Mouse (Mus musculus): ENCODE measurements around the gene Tmem44. TPM values are rescaled to one million over a fixed set of nuclear protein-coding genes. Genes with fewer than 3 reads are reported as not detected.

The Tmem44 gene
- total RNA-seq, 2 experiments from 2014 or later: 0.42 TPM; not detected in 1

DNA sequence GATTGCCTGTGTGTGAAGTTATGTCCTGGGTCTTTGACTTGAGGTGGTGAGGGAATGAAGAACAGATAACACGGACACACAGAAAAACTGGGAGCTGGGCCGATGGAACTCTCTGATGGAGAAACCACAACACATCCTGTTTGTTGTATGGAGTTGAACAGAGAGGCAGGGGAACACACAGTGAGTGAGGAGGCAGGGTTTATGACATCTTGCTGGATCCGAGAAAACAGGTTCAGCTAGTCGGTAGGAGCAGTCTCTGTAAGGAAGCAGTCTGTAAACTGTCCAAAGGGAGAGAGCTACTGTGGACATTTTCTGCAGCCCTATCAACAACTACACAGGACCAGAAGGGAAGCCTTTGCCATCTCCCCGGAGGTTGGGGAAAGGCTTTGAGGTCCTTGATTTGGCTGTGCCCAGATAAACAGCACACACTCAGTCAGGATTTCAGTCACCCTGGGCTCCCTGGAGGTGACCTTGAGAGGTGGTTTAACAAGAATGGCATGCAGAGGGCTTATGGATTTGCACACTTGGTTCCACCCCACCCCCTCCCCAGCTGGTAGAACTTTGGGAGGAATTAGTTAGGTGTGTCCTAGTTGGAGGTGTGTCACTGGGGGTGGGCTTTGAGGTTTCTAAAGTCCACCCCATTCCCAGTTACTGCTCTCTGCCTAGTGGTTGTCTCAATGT, 8.8 kb upstream of the Tmem44 start:
- no peak for ATAC-seq (replicated peaks; ENCODE audit: low FRiP score, poor library complexity, severe bottlenecking)

DNA sequence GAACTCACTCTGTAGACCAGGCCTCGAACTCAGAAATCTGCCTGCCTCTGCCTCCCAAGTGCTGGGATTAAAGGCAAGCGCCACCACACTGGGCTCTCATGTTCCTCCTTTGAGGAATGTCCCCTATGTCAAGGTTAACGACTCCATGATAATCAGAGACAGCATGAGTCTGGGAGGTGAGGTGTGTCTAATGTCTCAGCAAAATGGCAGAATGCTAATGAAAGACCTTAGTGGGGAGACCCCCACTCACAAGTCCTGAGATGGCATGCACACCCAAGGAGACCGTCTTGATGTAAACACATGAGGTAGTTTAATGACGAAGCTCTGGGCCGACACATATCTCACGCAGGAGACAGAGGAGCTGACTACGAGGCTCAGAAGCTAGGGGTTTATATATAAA, 3.5 kb upstream of the Tmem44 start:
- no peak for ATAC-seq (replicated peaks; ENCODE audit: low FRiP score, poor library complexity, severe bottlenecking)

DNA sequence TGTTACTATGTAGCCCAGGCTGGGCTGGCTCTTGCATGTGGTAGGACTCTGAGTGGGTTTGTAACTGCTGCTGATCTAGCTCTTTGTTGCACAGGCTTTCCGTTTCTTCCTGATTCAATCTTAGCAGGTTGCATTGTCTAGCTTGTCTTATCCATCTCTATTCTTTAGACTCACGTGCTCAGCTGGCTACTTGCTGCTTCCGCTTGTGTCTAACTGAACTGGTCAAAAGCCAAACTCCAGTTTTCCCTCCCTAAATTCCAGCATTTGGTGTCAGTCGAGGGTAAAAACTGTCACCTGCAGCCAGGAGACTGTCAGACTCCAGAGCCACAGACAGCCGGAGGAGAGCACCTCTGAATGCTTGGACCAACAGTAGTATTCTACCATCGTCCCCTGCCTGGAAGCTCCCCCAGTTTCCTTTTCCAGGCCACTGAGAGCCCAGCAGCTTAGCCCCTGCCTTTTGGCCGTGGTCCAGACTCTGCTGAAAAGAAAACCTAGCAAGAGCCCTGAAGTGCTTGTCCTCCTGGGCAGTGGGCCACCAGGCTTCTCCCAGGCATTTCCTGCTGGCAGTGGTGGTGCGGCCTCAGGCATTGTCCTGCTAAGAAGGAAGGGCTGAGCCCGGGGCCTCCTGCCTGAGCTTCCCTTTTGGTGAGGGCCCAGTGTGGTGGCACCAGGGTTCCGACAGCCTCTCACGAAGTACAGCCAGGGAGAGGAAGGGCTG, 2.1 kb upstream of the Tmem44 start:
- no peak for ATAC-seq (replicated peaks; ENCODE audit: low FRiP score, poor library complexity, severe bottlenecking)

DNA sequence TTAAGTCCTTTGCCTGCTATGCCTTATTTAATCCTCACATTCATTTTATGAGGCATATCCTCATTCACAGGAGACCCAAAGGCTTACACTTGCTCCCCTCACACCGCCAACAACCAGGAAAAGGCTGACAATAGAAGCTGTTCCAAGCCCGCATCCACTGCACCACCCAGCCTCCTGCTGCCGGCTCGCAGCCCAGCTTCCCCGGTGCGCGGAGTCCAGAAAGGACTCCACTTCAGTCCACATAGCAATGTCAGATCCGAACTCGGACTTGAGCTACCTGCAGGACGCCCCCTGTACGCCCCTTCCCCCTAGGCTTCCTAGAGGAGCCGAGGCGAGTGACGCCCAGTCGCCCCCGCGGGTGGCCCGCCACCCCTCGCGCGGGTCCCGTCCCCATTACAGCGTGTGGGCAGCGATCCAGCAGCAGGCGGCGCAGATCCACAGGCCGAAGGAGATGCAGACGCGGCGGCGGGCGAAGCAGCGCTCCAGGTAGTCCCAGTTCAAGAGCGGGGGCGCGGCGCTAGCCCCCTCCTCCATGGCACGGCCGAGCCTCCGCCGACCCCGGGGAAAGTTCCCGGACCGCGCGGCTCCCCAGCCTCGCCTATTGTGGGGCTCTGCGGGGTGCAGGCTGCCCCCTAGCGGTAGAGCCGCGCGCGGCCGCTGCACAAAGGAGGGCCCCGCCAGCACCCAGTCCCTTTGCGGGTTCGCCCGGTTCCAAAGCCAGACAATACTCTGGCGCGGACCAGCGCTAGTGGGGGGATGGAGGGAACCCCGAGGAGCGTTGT, 485 bp downstream of the Tmem44 start:
- peak; percentile 91 for ATAC-seq (replicated peaks; ENCODE audit: low FRiP score, poor library complexity, severe bottlenecking)

DNA sequence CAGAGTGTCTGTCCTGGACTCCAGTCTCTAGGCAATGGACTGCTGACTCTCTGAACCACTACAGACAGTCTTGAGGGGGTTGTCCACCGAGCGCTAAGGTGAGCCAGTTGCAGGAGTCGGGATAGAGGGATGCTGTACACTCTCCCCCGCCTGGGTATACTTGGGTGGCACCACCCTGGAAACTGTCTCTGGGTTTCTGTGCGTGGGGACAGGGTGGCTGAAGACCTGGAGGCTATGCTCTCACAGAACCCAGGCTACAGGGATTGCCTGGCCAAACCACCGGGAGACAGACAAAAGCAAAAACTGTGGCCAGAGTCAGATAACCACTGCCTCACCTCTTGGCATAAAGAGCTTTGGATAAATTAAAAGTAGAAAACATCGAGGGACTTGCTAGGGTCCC, 1.1 kb downstream of the Tmem44 start:
- ATAC-seq (replicated peaks; ENCODE audit: low FRiP score, poor library complexity, severe bottlenecking): no peak

DNA sequence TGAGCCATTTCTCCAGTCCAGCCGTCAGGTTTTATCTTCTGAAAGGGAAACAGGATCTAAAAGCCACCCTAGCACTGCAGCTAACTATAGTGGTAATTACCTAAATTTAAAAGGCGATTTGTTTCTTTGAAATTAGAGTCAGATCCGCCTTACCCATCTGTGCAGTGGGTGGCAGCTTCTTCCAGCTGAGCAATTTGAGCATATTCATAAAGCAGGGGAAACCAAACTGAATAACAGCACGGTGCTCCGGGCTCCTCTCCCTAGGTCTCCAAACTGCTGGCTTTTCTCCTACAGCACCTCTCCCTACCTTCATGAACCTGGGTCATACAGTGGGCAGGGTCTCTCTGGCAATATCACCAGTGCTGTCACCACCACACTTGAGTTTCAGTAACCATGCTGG, 2.4 kb downstream of the Tmem44 start:
- no peak for ATAC-seq (replicated peaks; ENCODE audit: low FRiP score, poor library complexity, severe bottlenecking)

DNA sequence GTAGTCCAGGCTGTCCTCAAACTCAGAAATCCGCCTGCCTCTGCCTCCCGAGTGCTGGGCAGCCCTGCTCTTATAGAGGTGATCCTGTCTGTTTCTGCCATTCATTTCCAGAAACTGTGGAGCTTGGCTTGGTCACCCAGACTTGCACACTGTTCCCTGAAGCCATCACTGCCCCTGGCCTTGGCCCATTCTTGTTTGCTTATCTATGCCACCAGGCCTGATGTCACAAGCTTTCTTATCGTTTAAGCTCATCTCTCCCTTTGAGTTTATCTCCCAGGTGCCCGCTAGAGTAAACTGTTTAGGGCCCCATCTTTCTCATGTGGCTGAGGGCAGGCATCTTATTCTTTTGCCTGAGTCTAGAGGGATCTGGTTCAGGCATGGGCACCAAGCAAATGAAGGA, 5.9 kb downstream of the Tmem44 start:
- no peak for ATAC-seq (replicated peaks; ENCODE audit: low FRiP score, poor library complexity, severe bottlenecking)

DNA sequence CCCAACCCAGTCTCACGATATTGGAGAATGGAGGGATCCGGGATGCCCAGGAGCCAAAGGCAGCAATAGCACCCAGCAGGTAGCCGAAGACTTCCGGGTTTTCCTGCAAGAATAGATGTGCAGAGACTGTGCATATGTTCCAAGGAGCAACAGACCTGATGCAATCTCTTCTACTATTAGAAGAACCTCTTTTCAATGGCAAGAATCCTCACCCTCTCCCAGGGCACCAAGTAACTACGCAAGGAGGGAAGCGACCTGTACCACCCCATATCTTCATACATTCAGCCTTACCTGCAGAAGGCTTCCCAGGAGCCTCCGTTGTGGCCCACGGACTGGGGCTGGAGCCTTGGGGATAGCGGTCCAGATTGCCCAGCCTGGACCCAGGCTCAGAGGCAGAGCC, 7.3 kb downstream of the Tmem44 start:
- ATAC-seq (replicated peaks; ENCODE audit: low FRiP score, poor library complexity, severe bottlenecking): no peak

DNA sequence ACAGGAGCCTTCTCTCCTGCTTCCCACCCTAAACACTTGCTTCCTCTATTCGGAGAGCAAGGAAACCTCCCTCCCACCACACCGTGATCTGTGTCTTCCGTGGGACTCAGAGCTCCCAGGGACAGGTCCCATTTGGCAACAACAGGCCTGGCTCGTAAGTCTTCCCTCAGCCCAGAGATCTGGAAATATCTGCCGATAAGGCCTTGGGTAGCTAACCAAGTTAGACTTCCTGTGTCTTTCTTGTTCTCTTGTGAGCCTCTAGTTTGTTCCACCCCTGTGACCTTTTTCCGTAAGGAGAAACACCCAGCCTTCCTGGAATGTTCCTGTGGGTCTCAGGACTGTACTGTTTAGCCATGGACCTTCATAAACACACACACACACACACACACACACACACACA, 7.8 kb downstream of the Tmem44 start:
- no peak for ATAC-seq (replicated peaks; ENCODE audit: low FRiP score, poor library complexity, severe bottlenecking)

DNA sequence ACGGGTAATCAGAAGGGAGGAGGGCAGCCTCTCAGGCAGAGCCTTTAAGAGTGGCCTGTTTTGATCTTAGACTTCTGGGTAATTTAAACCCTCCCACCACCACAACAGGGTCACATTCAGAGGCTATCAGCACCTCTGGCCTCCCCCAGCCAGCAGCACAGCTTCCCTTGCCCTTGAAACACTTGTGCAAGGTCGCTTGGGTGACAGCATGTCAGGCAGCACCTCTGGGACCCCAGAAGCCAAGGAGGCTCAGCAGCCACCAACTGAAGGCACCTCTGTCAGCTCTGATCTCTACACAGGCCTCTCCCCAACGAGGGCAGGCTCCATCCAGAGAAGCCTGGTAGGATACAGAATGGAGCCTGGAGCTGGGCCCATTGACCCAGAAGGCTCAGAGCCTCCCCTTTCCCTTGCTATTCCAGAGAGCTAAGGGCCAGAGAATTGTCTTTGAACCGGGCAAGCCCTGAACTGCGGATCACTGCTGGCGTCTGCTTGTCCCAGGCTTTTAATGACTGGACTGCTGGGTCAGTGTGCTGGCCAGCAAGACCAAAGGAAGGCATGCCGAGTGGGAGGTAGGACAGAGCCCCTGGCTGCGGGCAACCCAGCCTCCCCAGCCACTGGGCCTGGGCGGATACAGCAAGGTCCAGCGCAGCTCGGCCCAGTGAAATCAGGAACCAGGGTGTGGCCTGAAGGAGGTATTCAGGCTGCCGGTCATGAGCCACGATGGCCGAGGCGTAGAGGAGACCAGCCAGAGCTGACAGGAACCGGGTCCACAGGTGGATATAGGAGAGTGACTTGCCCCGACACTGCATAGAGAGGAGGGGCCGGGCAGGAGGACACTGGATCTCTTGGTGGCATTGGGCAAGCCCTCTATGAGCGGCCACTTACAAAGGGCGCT, 10.3 kb downstream of the Tmem44 start:
- ATAC-seq (replicated peaks; ENCODE audit: low FRiP score, poor library complexity, severe bottlenecking): no peak

DNA sequence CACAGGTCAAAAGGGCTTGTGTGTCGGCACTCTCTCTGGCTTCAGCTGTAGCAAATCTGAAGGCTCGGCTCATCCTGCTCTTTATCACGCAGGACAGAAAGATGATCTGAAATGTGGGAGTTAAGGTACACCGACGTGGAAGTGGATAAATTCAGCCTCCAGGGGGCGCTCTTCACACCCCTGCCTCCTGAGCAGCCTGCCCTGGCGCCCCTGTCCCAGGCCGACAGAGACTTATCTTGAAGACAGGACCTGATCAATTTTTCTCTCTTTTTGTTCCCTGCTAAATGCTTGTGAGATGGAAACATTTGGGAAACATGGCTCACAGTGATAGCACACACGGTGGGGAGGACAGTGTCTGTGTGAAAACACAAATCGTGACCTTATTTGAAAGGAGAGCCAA, 11.2 kb downstream of the Tmem44 start:
- ATAC-seq (replicated peaks; ENCODE audit: low FRiP score, poor library complexity, severe bottlenecking): peak; percentile 74; the same call in 1 of the 2 replicates

DNA sequence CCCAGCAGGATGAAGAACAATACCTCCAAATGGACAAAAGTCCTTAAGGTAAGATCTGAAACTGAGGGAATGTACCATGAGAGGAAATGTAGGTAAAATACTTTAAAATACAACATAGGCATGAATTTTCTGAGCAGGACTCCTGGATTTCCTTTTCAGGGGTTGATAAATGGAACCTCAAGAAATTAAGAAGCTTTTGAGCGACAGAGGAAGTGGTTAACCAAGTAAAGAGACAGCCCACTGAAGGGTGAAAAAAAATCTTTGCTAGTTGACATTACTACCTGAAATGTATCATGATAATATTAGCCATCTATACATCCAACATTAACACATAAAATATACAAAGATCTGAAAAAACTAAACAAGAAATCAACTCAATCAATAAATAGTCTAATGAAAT, 15.6 kb downstream of the Tmem44 start:
- no peak for ATAC-seq (replicated peaks; ENCODE audit: low FRiP score, poor library complexity, severe bottlenecking)

DNA sequence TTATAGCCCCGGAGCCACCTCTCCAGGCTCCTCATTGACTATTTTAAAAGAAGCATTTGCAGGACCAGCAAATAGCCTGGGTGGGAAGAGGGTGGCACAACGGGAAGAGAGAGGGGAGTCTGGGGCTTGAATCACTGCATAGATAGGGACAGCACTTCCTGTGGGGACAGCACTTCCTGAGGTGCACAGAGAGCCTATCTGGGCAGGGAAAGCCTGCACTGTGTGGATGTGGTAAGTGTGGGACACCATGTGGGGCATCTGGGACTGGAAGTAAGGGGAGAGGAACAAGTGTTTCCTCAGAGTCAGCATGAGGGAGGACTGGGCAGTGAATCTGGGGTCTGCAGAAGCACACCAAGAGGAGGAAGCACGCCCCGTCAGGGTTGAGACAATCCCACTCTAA, 17.1 kb downstream of the Tmem44 start:
- ATAC-seq (replicated peaks; ENCODE audit: low FRiP score, poor library complexity, severe bottlenecking): no peak

DNA sequence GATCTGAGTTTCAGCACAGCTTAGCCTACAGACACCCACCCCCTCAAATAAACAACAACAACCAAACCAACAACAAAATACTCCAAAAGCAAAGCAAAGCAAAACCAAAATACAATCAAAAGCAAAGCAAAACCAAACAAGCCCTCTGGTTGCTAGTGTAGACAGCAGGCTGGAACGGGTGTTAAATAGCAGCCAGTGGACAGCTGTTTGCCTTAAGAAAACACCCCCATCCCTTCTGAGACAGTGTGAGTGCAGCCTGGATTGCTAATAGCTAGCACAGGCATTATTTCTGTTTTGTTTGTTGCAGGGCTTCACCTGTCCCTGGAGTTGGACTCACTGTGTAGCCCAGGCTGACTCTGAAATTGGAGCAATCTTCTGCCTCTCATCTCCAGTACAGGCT, 17.7 kb downstream of the Tmem44 start:
- ATAC-seq (replicated peaks; ENCODE audit: low FRiP score, poor library complexity, severe bottlenecking): no peak

DNA sequence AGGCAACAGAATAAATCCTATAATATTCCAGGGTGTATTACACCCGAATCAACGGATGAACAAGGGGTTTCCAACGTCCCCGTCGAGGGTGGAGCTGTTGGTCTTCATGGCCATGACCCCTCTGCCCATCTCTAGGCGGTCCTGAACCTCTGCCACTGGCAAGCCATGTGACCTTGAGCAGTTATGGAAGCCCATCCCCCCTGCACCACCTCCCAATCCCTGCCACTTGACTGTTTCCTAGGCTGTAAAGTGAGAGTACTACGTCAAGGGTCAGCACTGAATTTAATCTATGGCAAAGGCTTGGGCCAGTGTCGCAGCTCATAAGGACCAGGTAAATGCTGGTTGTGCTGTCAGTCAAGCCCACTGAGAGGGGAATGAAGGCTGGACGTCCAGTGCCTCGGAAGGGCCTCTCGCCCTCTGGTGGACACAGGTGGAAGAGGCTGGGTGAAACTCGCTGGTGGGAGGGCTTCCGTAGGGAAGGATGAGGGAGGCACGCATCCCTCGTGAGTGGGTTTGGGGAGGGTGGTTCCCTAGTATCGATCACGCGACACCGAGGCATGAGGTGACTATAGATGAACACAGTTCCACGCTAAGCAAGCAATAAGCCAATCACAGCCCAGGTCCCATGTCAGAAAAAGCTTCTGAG, 18.8 kb downstream of the Tmem44 start:
- ATAC-seq (replicated peaks; ENCODE audit: low FRiP score, poor library complexity, severe bottlenecking): peak; percentile 45; the same call in 1 of the 2 replicates

DNA sequence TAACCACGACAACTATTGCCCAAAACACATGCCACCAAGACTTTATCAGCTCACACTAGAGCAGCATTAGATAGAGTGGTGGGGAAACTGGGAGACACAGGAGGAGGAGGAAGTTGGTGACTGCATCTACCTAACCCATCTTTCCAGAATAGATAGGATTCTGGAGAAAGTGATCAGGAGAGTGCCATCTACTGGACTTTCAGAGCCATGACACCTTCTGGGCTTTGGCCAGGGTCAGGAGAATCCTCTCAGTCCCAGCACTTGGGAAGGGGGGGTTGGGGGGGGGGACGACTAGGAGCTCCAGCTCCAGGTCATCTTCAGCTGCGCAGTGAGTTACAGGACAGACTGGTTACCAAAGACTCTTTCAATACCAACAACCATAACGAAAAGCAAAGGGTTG, 19.8 kb downstream of the Tmem44 start:
- ATAC-seq (replicated peaks; ENCODE audit: low FRiP score, poor library complexity, severe bottlenecking): no peak

DNA sequence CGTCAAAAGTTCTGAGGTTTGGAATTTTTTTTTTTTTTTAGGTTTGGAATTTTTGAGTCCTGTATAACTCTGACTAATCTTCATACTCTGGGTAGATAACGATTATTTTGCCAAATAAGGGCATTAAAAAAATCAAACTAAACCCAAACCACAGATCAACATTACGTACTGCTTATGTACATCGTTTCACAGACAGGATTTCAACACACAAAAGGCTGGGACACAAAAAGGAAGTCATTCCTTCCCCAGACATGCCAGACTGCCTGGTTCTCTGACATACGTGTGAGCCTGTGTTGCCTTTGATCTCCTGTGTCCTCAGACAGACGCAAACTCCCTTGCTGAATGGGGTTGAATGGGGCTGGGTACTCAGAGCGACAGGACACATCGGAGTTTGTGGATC, 22.3 kb downstream of the Tmem44 start:
- no peak for ATAC-seq (replicated peaks; ENCODE audit: low FRiP score, poor library complexity, severe bottlenecking)

DNA sequence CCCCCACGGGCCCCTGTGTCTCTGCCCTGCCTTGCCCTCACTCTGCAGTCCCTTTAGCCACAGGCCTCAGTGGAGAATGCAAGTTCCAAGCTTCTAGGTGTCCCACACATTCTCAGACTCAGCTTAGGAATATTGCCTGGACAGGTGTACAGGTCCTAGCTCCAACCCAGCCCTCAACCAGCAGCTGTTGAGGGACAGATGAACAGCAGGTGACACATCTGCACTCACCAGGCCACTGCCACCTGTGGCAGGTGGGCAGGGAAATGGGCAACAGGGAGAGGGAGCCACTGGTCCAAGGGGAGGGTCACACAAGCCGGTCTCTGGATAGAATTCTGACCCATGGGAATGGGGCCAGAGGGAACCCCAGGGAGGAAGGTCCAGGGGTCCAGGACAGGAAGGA, 22.8 kb downstream of the Tmem44 start:
- ATAC-seq (replicated peaks; ENCODE audit: low FRiP score, poor library complexity, severe bottlenecking): no peak

DNA sequence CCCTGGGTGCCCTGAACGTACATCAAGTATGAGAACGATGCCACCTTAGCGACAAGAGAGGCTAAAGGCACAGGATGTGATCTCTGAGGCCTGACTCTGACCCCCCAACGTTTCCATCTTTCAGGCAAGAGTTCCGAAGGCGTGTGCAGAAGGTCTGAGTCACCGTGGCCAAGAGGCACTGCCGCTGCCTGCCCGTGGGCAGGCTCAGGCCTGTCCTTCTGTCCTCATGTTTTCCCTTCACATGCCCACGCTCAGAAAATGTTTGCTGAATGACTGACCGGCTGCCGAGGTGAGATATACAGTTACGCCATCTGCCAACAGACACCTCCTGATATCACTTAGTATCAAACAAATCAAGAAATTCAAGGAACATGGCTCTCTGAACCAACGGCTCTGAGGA, 24.9 kb downstream of the Tmem44 start:
- peak; percentile 32; the same call in 1 of the 2 replicates for ATAC-seq (replicated peaks; ENCODE audit: low FRiP score, poor library complexity, severe bottlenecking)
